Mouse (Mus musculus) CD4-positive, CD25-positive, alpha-beta regulatory T cell, adult 4 months (primary cell): Measurements from ENCODE around the gene Wdr86. TPM values are rescaled to one million over a fixed set of nuclear protein-coding genes. Genes with fewer than 3 reads are reported as not detected.
"Not testable (repeated sequence)": the region's sequence is repeated elsewhere in the genome, so short reads cannot be mapped to it uniquely, and the experiment has no call there.

Experiments used
- ATAC-seq: one replicate; pipeline ENCODE4 v1.8.0; 2017
- polyA plus RNA-seq, 2 experiments: library from polyadenylated mRNA; unstranded; fragments of 100-300 nt; shearing (Covaris generic); gene quantifications; one replicate each; pipeline ENCODE4 v1.2.1; 2017

Wdr86 gene
- under 1 TPM; 0.39 to 0.91 TPM for polyA plus RNA-seq

DNA sequence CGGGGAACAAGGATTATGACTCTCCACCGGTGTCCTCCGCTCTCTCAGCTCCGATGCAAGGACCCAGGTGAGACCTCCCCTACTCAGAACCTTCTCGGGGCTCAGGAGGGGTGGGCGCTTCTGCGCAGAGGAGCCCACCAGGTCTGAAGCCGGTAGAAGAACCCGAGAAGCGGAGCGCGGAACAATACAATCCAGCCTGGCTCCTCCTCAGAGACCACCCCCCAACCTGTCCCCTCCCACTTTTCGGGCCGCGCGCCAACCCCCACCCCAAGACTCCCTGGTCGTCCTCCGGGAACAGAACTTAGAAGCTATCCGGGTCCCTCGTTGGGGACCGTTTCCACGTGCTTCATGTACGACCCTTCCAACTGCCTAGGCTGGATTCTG lies at the start of gene Wdr86:
Gene Wdr86, minus strand, starts transcription at position 240 of the 384 bp plus-strand sequence.
- ATAC-seq = no peak

GRCm38 (mm10) chr5:24779881-24780512 lies 49.5 kb upstream of the Wdr86 start:
- ATAC-seq = peak; percentile 58

- no peak for ATAC-seq
Observed at GRCm38 (mm10) chr5:24779321-24779720, 48.8 kb upstream of the Wdr86 start.

GRCm38 (mm10) chr5:24778843-24779140 lies 48.3 kb upstream of the Wdr86 start:
- no peak for ATAC-seq

DNA sequence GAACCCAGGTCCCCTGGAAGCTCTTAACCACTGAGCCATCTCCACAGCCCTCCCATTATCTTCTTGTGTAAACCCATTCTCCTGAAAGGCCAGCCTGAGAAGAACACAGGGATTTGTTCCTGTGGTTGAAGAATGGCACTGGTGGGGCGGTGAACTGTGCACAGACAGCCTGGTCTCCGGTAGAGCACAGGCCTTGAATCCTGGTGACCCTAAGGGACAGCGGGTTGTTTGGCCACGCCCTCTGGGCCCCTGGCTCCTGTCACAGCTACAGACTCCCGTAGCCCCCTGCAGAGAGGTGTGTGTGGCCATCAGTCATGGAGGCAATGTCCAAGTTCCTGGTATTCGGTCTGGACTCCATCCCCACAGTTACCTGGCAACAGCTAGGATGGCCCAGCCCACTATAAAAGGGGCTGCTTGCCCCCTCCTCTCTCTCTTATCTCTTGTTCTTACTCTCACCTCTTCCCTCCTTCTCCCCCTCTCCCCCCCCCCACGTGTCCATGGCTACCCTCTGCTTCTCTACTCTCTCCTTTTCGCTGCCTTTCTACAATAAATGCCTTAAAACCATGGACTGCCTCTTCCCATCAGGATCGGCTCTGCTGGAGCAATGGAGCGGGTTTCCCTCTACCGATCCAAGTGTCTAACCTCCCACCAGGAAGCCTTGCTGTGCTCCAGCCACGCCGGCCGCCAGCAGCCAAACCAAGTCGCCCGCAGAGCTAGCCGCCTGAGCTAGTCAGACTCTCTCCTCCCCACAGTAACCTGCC lies 47.7 kb upstream of the Wdr86 start:
- ATAC-seq = no peak

DNA sequence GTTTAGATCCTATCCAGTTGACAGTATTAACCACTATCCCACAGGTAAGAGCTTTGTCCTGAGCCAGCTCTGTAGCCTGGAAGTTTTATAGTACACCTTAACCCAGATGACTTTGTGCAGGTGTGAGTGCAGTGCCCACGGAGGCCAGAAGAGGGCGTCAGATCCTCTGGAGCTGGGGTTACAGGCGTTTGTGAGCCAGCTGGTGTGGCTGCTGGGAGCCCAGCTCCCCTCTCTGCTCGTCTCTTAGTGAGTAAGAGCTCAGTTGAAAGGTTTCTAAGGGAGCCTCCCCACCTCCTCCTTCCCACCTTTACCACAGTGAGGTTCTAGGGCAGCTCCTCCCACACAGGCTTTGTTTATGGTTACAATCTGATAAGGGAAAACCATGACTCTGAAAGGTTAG lies 46.2 kb upstream of the Wdr86 start:
- peak; percentile 90 for ATAC-seq

DNA sequence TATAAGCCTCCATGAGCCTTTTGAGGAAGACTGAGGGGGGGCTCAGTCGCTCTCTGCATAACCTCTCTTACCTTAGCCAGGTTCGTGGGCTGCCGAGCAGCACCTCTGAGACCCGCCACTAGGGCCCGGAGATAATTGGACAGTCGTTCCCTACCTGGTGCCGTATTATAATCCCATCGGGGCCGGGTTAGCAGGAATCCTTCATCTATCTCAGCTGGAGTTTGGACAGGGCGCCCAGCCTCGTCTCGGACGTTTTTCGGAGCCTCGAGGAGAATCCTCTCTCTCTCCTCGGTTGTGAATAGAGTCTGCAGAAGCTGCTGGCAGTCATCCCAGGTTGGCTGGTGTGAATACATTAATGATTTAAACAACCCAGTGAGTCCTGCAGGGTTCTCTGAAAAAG lies 44.0 kb upstream of the Wdr86 start:
- not testable (repeated sequence) for ATAC-seq

DNA sequence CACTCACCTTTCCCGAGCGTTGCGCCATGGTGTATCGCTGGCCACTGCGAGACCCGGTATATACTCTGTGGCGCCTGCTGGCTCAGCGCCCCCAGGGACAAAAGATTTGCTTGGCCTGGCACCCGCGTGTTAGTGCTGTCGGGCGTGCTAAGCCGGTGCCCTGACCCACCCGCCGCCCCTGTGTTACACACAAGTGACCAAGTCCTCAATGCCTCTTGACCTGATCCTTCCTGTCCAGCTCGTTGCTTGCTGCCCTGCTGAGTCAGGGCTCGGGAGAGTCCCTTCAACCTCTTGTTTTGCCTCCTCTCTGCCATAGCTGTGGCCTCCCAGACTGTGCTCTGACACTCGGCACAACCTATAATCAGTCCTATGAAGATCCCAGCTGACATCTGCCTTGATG lies 27.3 kb upstream of the Wdr86 start, which contains the start of gene Crygn:
Gene Crygn, minus strand, starts transcription at position 193 of the 400 bp plus-strand sequence.
- ATAC-seq = no peak

- no peak for ATAC-seq
Observed at GRCm38 (mm10) chr5:24756931-24757330, 26.4 kb upstream of the Wdr86 start.

DNA sequence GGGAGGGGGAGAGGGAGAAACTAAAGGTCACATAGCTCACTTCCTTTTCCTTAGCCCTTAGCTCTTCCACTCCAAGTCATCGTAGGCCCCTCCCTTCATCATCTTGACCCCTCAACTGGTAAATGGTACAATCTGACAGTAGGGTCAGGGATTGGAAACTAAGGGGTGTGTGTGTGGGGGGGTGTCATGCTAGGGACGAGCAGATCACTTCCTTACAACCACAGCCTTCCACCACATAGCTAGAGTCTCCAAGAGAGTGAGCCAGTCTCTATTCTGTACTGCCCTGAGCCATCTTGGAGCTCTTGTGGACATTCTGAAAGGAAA lies 21.6 kb upstream of the Wdr86 start:
- ATAC-seq = no peak

- ATAC-seq = peak; percentile 79
Observed at GRCm38 (mm10) chr5:24751305-24752174, 21.0 kb upstream of the Wdr86 start.

GRCm38 (mm10) chr5:24750321-24751304 lies 20.1 kb upstream of the Wdr86 start:
- peak; percentile 76 for ATAC-seq

DNA sequence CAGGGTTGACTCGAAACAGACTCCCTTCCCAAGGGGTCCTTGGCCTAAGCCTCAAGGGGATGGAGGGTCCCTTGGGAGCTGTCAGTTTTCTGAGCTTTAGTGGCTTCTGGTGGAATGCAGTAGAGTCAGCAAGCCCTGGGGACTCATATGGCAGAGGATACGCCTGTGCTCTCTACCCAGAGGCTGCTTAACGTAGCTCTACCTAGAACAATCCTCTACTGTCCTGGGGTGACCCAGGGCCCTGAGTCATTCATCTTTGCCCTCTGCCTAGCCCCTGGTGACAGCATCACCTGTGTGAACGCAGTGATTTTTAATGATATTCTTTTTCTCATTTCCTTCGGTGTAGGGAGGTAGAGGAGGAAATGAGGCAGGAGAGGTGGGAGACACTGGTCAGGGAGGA lies 19.2 kb upstream of the Wdr86 start:
- ATAC-seq = no peak

DNA sequence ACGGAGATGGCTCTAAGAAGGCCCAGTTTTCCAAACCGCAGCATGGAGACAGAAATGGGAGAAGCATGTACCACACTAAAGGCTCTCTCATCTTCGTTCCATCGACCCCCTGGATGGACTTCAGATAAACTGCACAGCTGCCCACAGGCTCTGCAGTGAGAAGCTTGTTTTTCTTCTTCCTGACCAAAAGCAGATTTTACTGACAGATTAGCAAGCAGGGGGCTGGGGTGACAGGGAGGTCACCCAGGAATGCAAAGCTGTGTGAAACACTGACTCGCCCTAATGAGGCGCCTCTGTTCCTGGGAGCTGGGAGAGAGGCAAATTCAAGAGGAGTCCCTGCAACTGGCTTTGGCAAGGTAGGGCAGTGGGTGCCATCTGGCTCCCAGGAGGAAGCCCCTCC lies 17.0 kb upstream of the Wdr86 start:
- no peak for ATAC-seq

DNA sequence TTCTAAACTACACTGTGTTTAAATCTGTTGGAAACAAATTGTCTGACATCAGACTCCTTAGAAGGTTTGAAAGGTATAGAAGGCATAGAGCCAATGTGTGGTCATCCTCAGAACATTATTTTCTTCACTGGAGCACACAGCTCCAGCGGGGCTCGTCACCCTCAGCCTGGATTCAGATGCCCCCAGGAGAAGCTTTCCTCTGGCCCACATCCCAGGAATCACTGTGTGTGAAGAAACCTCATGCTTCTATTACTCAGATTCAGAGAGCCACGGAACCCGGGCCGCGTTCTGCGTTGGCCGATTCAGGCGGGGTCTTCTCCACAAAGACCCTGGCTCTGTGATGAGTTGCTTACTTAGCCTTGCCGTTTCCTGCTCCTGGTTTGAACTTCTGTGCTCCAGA lies 13.4 kb upstream of the Wdr86 start:
- ATAC-seq = no peak

GRCm38 (mm10) chr5:24741172-24741885 lies 10.8 kb upstream of the Wdr86 start:
- ATAC-seq = no peak

GRCm38 (mm10) chr5:24739141-24739753 lies 8.7 kb upstream of the Wdr86 start:
- peak; percentile 71 for ATAC-seq

- ATAC-seq = no peak
Observed at GRCm38 (mm10) chr5:24738517-24738916, 8.0 kb upstream of the Wdr86 start.

DNA sequence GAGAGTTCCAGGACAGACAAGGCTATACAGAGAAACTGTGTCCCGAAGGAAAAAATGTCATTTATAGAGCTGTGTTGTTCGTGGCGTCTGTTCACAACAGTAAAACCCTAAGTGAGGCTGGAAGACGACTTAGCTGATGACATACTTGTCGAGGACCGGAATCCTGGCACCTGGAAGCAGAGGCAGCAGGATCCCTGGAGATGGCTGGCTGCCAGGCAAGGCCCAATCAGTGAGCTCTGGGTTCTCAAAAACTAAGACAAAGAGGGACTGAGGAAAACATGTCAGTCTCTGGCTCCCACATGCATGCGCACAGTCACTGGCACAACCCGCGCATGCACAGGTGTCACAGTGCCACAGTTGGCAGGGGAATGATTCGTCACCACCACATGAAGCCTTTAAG lies 7.1 kb upstream of the Wdr86 start:
- ATAC-seq = no peak

DNA sequence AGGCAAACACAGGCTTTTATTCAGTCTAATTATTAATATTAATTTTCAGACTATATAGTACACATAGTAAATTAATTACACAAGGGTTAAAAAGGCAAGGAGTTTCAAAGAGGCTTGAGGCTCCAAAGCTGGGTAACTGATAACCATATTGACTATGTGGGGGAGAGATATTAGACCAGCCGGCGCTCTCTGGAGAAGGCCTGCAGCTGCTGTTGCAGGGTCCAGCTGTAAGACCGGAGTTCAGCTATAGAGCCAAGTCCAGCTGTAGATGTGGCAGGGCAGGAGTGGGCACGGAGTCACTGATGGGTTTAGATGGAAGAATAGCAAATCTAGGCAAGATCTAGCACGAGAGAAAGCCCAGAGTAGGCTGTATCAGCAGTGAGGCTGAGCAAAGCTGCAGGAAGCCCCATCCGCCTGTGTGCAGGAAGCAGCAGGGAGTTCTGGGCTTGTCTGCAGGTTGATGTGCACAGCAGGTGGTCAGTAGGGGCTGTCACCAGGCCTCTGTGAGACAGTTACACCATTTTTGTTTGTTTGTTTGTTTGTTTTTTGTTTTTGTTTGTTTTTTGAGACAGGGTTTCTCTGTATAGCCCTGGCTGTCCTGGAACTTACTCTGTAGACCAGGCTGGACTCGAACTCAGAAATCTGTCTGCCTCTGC lies 3.4 kb upstream of the Wdr86 start:
- no peak for ATAC-seq

GRCm38 (mm10) chr5:24733134-24733533 lies 2.6 kb upstream of the Wdr86 start:
- no peak for ATAC-seq
